Mouse (Mus musculus) brain, embryonic 14.5 days (tissue): ENCODE data around the gene Fpgt. TPM values are rescaled to one million over a fixed set of nuclear protein-coding genes. Genes with fewer than 3 reads are reported as not detected.

Experiments used
- DNase-seq: peaks from one replicate; pipeline ENCODE4 v3.0.0-alpha.2; 2011; ENCODE audit warnings: low read depth
- CTCF ChIP-seq: fragments of 200-500 bp; IDR thresholded peaks from 2 replicates; pipeline ENCODE4 v1.5.1; 2012; ENCODE audit warnings: inconsistent platforms, mild to moderate bottlenecking, moderate library complexity, borderline replicate concordance; ENCODE audit not compliant: insufficient read depth, insufficient read length; ENCODE audit errors: extremely low read depth
- POLR2A ChIP-seq: fragments of 200-500 bp; IDR thresholded peaks from 2 replicates; pipeline ENCODE4 v1.6.1; 2012; ENCODE audit warnings: mild to moderate bottlenecking, inconsistent platforms, borderline replicate concordance; ENCODE audit not compliant: poor library complexity, insufficient read depth, insufficient read length, severe bottlenecking; ENCODE audit errors: extremely low read depth
- polyA plus RNA-seq: library from polyadenylated mRNA; depleted of rRNA; stranded (reverse); fragments of >200 nt; gene quantifications from 2 replicates; pipeline ENCODE4 v1.2.3, GENCODE M21; 2012; rRNA removed

The Fpgt gene
- polyA plus RNA-seq, 1 experiment, result 19.8 TPM

DNA sequence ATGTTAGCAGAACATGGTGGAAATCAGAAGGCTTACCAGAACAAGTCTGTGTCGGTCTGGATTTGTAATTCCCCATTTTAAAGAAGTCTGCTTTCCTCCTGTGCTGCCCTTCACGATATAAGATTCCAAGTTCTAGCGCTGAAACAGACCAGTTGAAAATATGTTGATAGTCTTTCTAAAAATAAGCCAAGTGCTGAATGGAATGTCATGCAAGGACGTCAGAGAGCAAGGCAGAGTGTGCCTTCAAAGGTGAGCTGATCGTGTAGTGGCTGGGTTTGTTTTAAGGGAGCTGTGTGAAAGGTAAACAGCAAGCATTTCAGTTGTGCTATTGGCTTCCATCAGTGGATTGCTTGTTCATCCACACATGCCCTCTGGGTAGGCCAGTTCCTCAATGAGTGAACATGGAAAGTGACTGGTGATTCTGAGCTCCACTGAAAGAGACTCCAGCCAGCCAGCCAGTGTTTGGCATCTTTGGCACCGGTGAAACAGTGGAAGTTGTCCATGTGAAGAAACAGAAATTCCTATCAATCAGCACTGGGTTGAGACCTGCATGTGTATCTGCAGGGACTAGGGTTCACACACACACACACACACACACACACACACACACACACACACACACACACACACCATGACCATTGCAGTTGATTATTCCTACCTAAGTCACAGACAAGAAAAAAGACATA is 37.8 kb downstream of the Fpgt start, which contains the start of gene Tnni3k:
TSS of gene Tnni3k (minus strand) at position 177 of the 686 bp plus-strand sequence.
- no peak for DNase-seq
- TF ChIP-seq POLR2A (no peak), CTCF (no peak)

DNA sequence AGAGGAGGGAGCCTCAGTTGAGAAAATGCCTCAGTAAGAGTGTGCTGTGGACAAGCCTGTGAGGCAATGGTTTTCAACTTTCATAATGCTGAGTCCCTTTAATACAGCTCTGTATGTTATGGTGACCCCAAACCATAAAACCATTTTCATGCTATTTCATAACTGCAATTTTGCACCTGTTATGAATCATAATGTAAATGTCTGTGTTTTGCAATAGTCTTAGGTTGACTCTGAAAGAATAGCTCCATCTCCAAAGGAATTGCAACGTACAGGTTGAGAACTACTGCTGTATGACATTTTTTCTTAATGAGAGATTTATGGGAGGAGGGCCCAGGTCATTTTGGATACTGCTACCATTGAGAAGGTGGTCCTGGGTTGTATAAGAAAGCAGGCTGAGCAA is 40.0 kb downstream of the Fpgt start:
- no peak for DNase-seq
- TF ChIP-seq POLR2A, result no peak
- no peak for TF ChIP-seq CTCF

DNA sequence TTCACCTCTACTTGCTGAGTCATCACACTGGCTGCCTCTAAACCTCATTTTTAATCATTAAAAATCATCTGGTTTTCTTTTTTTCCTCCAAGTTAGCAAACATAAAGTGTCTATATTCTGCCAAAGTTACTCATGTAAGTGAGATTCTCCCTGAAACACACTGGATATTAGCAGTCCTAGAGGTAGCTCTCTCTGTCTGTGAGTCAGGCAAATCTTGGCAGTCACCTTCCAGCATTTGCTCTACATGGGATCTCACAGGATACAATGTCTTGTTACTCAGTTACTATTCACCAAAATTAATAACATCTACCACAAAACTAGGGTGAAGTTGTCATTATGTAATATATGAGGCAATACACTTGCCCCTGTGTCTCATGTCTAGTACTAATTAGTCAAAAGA is 41.2 kb downstream of the Fpgt start:
- no peak for DNase-seq
- TF ChIP-seq POLR2A, result no peak
- no peak for TF ChIP-seq CTCF

DNA sequence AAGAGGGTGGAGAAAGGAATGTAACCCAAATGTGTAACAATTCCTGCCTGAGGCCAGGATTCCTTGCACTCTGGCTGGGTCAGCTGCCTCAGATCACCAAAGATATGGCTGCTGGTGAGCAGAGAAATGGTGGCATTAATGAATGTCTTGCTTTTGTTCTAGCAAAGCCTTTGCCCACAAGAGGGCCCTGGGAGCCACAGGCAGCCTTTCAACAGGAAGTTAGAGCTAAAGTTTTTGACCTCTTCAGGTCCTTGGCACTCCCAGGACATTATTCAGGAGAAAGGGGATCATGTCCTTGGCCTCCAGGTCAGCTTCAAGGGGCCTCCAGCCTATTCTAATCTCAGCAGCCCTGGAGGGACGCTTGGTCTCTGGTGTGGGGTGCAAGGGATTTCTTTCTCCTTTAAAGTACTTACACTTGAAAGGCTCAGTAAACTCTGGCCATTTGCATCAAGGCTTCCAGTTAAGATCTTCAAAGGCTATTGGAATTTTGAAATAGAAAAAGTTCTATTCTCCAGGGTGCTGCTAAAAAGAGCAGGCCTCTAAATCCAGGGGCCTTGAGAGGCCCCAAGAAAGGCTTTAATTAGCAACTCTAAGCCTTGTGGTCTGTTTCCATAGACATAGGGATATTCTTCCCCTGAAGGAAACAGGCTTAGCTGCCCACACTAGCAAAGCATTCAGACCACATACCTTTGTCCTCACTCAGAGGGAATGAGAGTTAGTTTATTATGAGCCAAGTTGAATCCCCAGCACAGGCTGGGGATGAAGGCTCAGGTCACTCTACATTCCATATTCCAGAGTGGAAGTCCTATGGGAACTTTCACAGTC is 54.0 kb downstream of the Fpgt start:
- DNase-seq, result peak; percentile 11

More for the DNA sequence above, 54.0 kb downstream of the Fpgt start:
- TF ChIP-seq CTCF (no peak), POLR2A (no peak)

Other genes with a start within 250 kb of the Fpgt start
- 0.05 and 0.13 TPM in 2 replicates for gene Tnni3k, start 38.0 kb downstream of the Fpgt start, polyA plus RNA-seq
- 0.39 and 0.51 TPM in 2 replicates for gene Lrriq3, start within 50 bp of the Fpgt start, polyA plus RNA-seq